Mouse (Mus musculus): ENCODE measurements around the gene Alg13. TPM values are rescaled to one million over a fixed set of nuclear protein-coding genes. Genes with fewer than 3 reads are reported as not detected.

The Alg13 gene
- polyA plus RNA-seq, 1 experiment from 2014 or later = 19.4 TPM

DNA sequence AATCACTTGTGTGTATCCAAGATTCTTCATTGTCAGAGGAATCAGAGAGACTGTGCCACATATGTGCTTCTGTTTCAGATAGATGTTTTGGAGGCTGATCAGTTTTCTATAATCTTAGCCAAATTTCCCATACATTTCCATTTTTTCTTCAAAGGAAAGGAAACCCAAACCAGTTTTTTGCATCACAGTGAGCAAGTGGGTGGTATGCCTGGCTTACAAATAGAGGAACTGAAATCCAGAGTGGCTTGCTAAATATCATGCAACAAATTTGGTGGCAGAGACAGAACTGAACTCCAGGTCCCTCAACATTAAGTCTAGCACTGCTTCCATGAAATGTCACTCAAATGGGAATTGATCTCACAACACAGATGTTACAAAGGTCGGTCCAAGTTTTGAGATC, 103.5 kb downstream of the Alg13 start:
- DNase-seq (ENCODE audit: low spot score) = no peak
- 94% methylated on average over 1 of the region's 1 CpGs for WGBS
- ATAC-seq (replicated peaks; ENCODE audit: low FRiP score, low TSS enrichment, low read depth) = no peak
- Histone ChIP-seq H3K27ac (ENCODE audit: low read depth) (no peak overlapping the region), H3K4me1 (replicated peaks; ENCODE audit: control insufficient read depth, insufficient read depth, low read length) (no peaks in the 10 kb centered on the region), H3K36me3 (ENCODE audit: control insufficient read depth, insufficient read depth, low read length) (no peaks in the 10 kb centered on the region), H3K4me3 (ENCODE audit: low read depth, low read length) (no peak overlapping the region), H3K27me3 (replicated peaks; ENCODE audit: control insufficient read depth, insufficient read depth, low read length) (no peaks in the 10 kb centered on the region), H3K9me3 (ENCODE audit: control insufficient read depth, low read length) (no peaks in the 10 kb centered on the region), H3K4me2 (ENCODE audit: low read length) (no peak overlapping the region), H3K9ac (ENCODE audit: low read length) (no peak overlapping the region)

DNA sequence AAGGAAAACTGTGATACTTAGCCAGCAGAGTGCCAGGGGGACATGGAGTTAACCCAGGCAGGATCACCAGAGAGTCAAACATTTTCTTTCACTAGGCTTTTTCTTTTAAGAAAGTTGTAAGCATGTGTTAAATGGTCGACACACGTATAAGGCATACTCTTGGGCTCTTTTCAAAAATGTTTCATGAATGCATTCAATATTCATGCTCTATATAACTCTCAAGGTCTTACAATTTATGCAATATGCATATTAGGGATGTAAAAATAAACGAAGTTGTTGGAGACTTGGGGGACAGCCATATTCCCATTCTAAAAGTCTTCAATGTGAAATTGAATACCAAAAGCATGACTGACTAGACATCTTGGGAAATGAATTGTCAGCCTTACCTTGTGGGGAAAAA, 106.2 kb downstream of the Alg13 start:
- no peak overlapping the region for H3K27ac ChIP-seq (ENCODE audit: low read depth)
- WGBS = 80% methylated on average over 3 of the region's 3 CpGs

More for the DNA sequence above, 106.2 kb downstream of the Alg13 start:
- H3K4me1 ChIP-seq (replicated peaks; ENCODE audit: control insufficient read depth, insufficient read depth, low read length) = no peaks in the 10 kb centered on the region
- H3K27me3 ChIP-seq (replicated peaks; ENCODE audit: control insufficient read depth, insufficient read depth, low read length) = no peaks in the 10 kb centered on the region
- H3K9ac ChIP-seq (ENCODE audit: low read length) = no peak overlapping the region
- H3K9me3 ChIP-seq (ENCODE audit: control insufficient read depth, low read length) = no peaks in the 10 kb centered on the region
- H3K4me3 ChIP-seq (ENCODE audit: low read depth, low read length) = no peak overlapping the region
- H3K4me2 ChIP-seq (ENCODE audit: low read length) = no peak overlapping the region
- H3K36me3 ChIP-seq (ENCODE audit: control insufficient read depth, insufficient read depth, low read length) = no peaks in the 10 kb centered on the region
- ATAC-seq (replicated peaks; ENCODE audit: low FRiP score, low TSS enrichment, low read depth) (no peak), DNase-seq (ENCODE audit: low spot score) (no peak)

Small RNA genes lying within 50 kb of the gene (microRNA-seq; reads per million reads assigned to microRNA genes)
- gene Mir680-2 = not detected

Other genes with a start within 250 kb of the Alg13 start
- 0.48 and 0.51 TPM in 2 replicates for gene A730046J19Rik, start 164.1 kb upstream of the Alg13 start, polyA plus RNA-seq (2014; fragmentation: Nextera tagmentation; extraction: Ambion mirVana)
- gene Trpc5os, start 138.8 kb downstream of the Alg13 start, polyA plus RNA-seq (2014; fragmentation: Nextera tagmentation; extraction: Ambion mirVana) = 0.05 TPM in 1 of 2 replicates, not detected in the other